Mouse (Mus musculus) bone marrow macrophage, adult 2 months (primary cell): ENCODE results near the gene Bpnt1.

Experiments used
- CTCF ChIP-seq: IDR thresholded peaks from 2 replicates; pipeline ENCODE4 v1.5.1; 2012; ENCODE audit warnings: low read depth, mild to moderate bottlenecking, low read length, moderate library complexity
- POLR2A ChIP-seq: IDR thresholded peaks from 2 replicates; pipeline ENCODE4 v1.6.1; 2012; ENCODE audit warnings: mild to moderate bottlenecking, low read depth, low read length, borderline replicate concordance

- TF ChIP-seq CTCF (no peak), POLR2A (no peak)
Measured at GRCm38 (mm10) chr1:185352151-185352550, 20.2 kb downstream of the Bpnt1 start.
